Mouse (Mus musculus) ES-Bruce4 (cell line): ENCODE measurements at regions not wholly inside any gene's neighbourhood (a gene's known extent, or its start where the extent isn't known, plus 50 kb on each side); places are given as distances from the start of the nearest gene placed in this dataset.

Experiments
- CTCF ChIP-seq: IDR thresholded peaks from one replicate; pipeline ENCODE4 v1.8.1; 2011; ENCODE audit warnings: low read depth, low read length
- EP300 ChIP-seq: IDR thresholded peaks from 2 replicates; pipeline ENCODE4 v1.6.1; 2011; ENCODE audit warnings: low read depth, low read length; ENCODE audit not compliant: insufficient read depth
- POLR2A ChIP-seq: IDR thresholded peaks from one replicate; pipeline ENCODE4 v1.8.1; 2011; ENCODE audit warnings: low read length; ENCODE audit not compliant: insufficient read depth

DNA sequence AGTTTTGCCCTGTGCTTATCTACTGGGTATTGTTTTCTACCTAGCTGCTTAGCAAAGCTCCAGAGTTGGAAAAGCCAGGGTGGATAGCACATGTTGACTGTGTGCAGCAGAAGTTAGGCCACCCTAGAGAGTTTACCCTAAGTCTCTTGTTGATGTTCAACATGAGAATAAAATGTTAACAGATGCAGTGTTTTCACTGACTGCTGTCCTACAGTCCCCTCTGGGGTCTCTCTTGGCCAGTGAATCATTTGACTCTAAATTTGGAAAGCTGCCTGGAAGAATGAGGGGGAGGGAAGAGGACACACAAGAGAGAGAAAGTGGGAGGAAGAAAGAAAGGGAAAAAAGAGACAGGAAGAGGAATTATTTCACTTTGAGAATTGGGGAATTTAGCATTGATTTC lies 90.8 kb upstream of the P3h2 start:
- TF ChIP-seq EP300 (no peak), POLR2A (no peak), CTCF (no peak)
